Mouse (Mus musculus) hindbrain, postnatal 0 days (tissue): ENCODE measurements around the gene Olfr49. TPM values are rescaled to one million over a fixed set of nuclear protein-coding genes. Genes with fewer than 3 reads are reported as not detected.

Source experiments
- ATAC-seq: fragments of 200-750 bp; cut with Nextera tagmentation; 2 replicates; pipeline ENCODE4 v1.8.0; 2017; ENCODE audit warnings: mild to moderate bottlenecking, moderate TSS enrichment, moderate library complexity
- DNase-seq: peaks from one replicate; pipeline ENCODE4 v3.0.0-alpha.2; 2015; ENCODE audit warnings: low spot score
- H3K27ac ChIP-seq: fragments of 300-500 bp; sonication (generic); 2 replicates; pipeline ENCODE4 v1.5.1; 2014; ENCODE audit warnings: mild to moderate bottlenecking
- H3K27me3 ChIP-seq: fragments of 300-500 bp; sonication (generic); 2 replicates; pipeline ENCODE4 v1.6.1; 2014; ENCODE audit warnings: low read length, mixed read lengths; ENCODE audit not compliant: insufficient read depth
- H3K36me3 ChIP-seq: fragments of 300-500 bp; sonication (generic); 2 replicates; pipeline ENCODE4 v1.6.1; 2014; ENCODE audit warnings: low read length, mixed read lengths; ENCODE audit not compliant: insufficient read depth
- H3K4me1 ChIP-seq: fragments of 300-500 bp; sonication (generic); 2 replicates; pipeline ENCODE4 v1.6.1; 2014; ENCODE audit warnings: antibody characterized with exemption, low read length, mixed read lengths; ENCODE audit not compliant: insufficient read depth
- H3K4me2 ChIP-seq: fragments of 300-500 bp; sonication (generic); 2 replicates; pipeline ENCODE4 v1.6.1; 2014; ENCODE audit warnings: low read depth, mild to moderate bottlenecking, low read length, moderate library complexity, mixed read lengths
- H3K4me3 ChIP-seq: fragments of 300-500 bp; sonication (generic); 2 replicates; pipeline ENCODE4 v1.5.1; 2014; ENCODE audit warnings: low read length
- H3K9ac ChIP-seq: fragments of 300-500 bp; sonication (generic); replicated peaks from 2 replicates; pipeline ENCODE4 v1.6.1; 2014; ENCODE audit warnings: mild to moderate bottlenecking, low read length, moderate library complexity, mixed read lengths
- H3K9me3 ChIP-seq: fragments of 300-500 bp; sonication (generic); 2 replicates; pipeline ENCODE4 v1.6.1; 2016; ENCODE audit warnings: low read length, mixed read lengths
- CTCF ChIP-seq: IDR thresholded peaks from 2 replicates; pipeline ENCODE4 v1.5.1; 2016; ENCODE audit warnings: antibody characterized with exemption, control low read depth, low read depth
- WGBS: fragments of 180-500 bp; shearing (Covaris S2); extraction: QIAGEN DNeasy Blood & Tissue Kit; methylation state at CpG from one replicate; pipeline ENCODE4 v1.1.7; 2014; 5-methylcytosine and 5-hydroxymethylcytosine counted together
- polyA plus RNA-seq: library from polyadenylated mRNA; unstranded; fragments of >200 nt; fragmentation: Nextera tagmentation; extraction: Ambion mirVana; gene quantifications from 2 replicates; pipeline ENCODE4 v1.2.1, GENCODE M21; 2015
- total RNA-seq: library from RNA; depleted of rRNA; stranded (reverse); fragments of >200 nt; gene quantifications from 2 replicates; pipeline ENCODE4 v1.2.3, GENCODE M21; 2014; rRNA removed

Olfr49 gene
- total RNA-seq = not detected in 2 replicates
- 0.05 TPM in 1 of 2 replicates, not detected in the other for polyA plus RNA-seq

- no peak for TF ChIP-seq CTCF
- WGBS = 80% methylated on average over 1 of the region's 1 CpGs
Measured at GRCm38 (mm10) chr14:54284839-54285238, at the start of gene Olfr49. Gene Olfr49, minus strand, starts transcription at chr14:54284939.

GRCm38 (mm10) chr14:54333452-54334189, 48.9 kb upstream of the Olfr49 start:
- ATAC-seq = no peak
- Histone ChIP-seq H3K27me3 (no peaks in the 10 kb centered on the region), H3K36me3 (no peaks in the 10 kb centered on the region), H3K9me3 (no peaks in the 10 kb centered on the region), H3K9ac (no peak overlapping the region), H3K4me3 (no peak overlapping the region), H3K27ac (no peak overlapping the region), H3K4me1 (no peaks in the 10 kb centered on the region), H3K4me2 (no peak overlapping the region)
- WGBS = 57% methylated on average over 8 of the region's 8 CpGs
- TF ChIP-seq CTCF = no peak
- DNase-seq = no peak

More at GRCm38 (mm10) chr14:54284839-54285238, at the start of gene Olfr49:
- H3K4me1 ChIP-seq = no peaks in the 10 kb centered on the region
- no peak within 1 kb of the TSS for H3K4me2 ChIP-seq
- no peak within 1 kb of the TSS for H3K9ac ChIP-seq
- DNase-seq = no peak
- no peak within 1 kb of the TSS for H3K27ac ChIP-seq
- H3K36me3 ChIP-seq = no peaks in the 10 kb centered on the region
- ATAC-seq = no peak
- H3K9me3 ChIP-seq = no peaks in the 10 kb centered on the region
- no peaks in the 10 kb centered on the region for H3K27me3 ChIP-seq
- no peak within 1 kb of the TSS for H3K4me3 ChIP-seq

GRCm38 (mm10) chr14:54332176-54333074, 47.7 kb upstream of the Olfr49 start:
- Histone ChIP-seq H3K9ac (no peak overlapping the region), H3K4me1 (no peaks in the 10 kb centered on the region), H3K4me3 (no peak overlapping the region), H3K36me3 (no peaks in the 10 kb centered on the region), H3K27ac (peak overlapping the region; percentile 61), H3K4me2 (no peak overlapping the region), H3K9me3 (no peaks in the 10 kb centered on the region), H3K27me3 (no peaks in the 10 kb centered on the region)
- no peak for TF ChIP-seq CTCF
- peak; percentile 25 for DNase-seq
- peak; percentile 56; the same call in 1 of the 2 replicates for ATAC-seq
- 35% methylated on average over 5 of the region's 5 CpGs for WGBS

GRCm38 (mm10) chr14:54331178-54331577, 46.4 kb upstream of the Olfr49 start:
- H3K4me2 ChIP-seq = no peak overlapping the region
- H3K27ac ChIP-seq = no peak overlapping the region
- no peak for ATAC-seq
- TF ChIP-seq CTCF = no peak
- H3K36me3 ChIP-seq = no peaks in the 10 kb centered on the region
- H3K4me1 ChIP-seq = no peaks in the 10 kb centered on the region
- H3K9ac ChIP-seq = no peak overlapping the region
- H3K27me3 ChIP-seq = no peaks in the 10 kb centered on the region
- DNase-seq = no peak
- no peaks in the 10 kb centered on the region for H3K9me3 ChIP-seq
- no peak overlapping the region for H3K4me3 ChIP-seq
- WGBS = 95% methylated on average over 1 of the region's 1 CpGs

- DNase-seq = no peak
- H3K36me3 ChIP-seq = no peaks in the 10 kb centered on the region
- TF ChIP-seq CTCF = no peak
- H3K9me3 ChIP-seq = no peaks in the 10 kb centered on the region
- H3K27me3 ChIP-seq = no peaks in the 10 kb centered on the region
- H3K4me3 ChIP-seq = no peak overlapping the region
- ATAC-seq = no peak
- no peak overlapping the region for H3K9ac ChIP-seq
- no peaks in the 10 kb centered on the region for H3K4me1 ChIP-seq
- no peak overlapping the region for H3K27ac ChIP-seq
- WGBS = 62% methylated on average over 9 of the region's 9 CpGs
- H3K4me2 ChIP-seq = no peak overlapping the region
Measured at GRCm38 (mm10) chr14:54329201-54329600, 44.5 kb upstream of the Olfr49 start.

- DNase-seq = no peak
- Histone ChIP-seq H3K27me3 (no peaks in the 10 kb centered on the region), H3K4me3 (no peak overlapping the region), H3K9ac (no peak overlapping the region), H3K27ac (no peak overlapping the region), H3K36me3 (no peaks in the 10 kb centered on the region), H3K9me3 (no peaks in the 10 kb centered on the region), H3K4me2 (no peak overlapping the region), H3K4me1 (no peaks in the 10 kb centered on the region)
- WGBS = 87% methylated on average over 2 of the region's 2 CpGs
- TF ChIP-seq CTCF = peak; percentile 36; the same call in 1 of the 2 replicates
- no peak for ATAC-seq
Measured at GRCm38 (mm10) chr14:54328548-54328947, 43.8 kb upstream of the Olfr49 start.
